Mouse (Mus musculus): ENCODE measurements around the gene Fgr. TPM values are rescaled to one million over a fixed set of nuclear protein-coding genes. Genes with fewer than 3 reads are reported as not detected.

Gene Fgr
- polyA plus RNA-seq, 1 experiment from 2014 or later, result 0.21 TPM

GRCm38 (mm10) chr4:132944776-132945175, 29.1 kb upstream of the Fgr start:
- WGBS, result 64% methylated on average over 4 of the region's 4 CpGs
- Histone ChIP-seq H3K9me3 (no peaks in the 10 kb centered on the region), H3K9ac (no peak overlapping the region; the same call in 1 of the 2 replicates), H3K27me3 (replicated peaks) (peaks cover 9% of the 10 kb centered on the region), H3K4me3 (no peak overlapping the region), H3K36me3 (no peaks in the 10 kb centered on the region), H3K4me2 (no peak overlapping the region), H3K4me1 (peaks cover 53% of the 10 kb centered on the region), H3K27ac (replicated peaks) (peak overlapping the region; percentile 85)
- no peak for ATAC-seq (ENCODE audit: extremely low read depth, insufficient number of reproducible peaks, low FRiP score, low TSS enrichment)

- Histone ChIP-seq H3K27ac (replicated peaks) (peak overlapping the region; percentile 85), H3K4me1 (peaks cover 60% of the 10 kb centered on the region), H3K27me3 (replicated peaks) (peaks cover 2% of the 10 kb centered on the region), H3K9ac (peak overlapping the region; percentile 72), H3K36me3 (no peaks in the 10 kb centered on the region), H3K9me3 (no peaks in the 10 kb centered on the region), H3K4me3 (peak overlapping the region; percentile 22), H3K4me2 (peak overlapping the region; percentile 60)
- WGBS, result 2% methylated on average over 15 of the region's 15 CpGs
- peak; percentile 58; the same call in 1 of the 2 replicates for ATAC-seq (ENCODE audit: extremely low read depth, insufficient number of reproducible peaks, low FRiP score, low TSS enrichment)
Measured at GRCm38 (mm10) chr4:132945261-132946046, 28.4 kb upstream of the Fgr start.

- Histone ChIP-seq H3K27ac (replicated peaks) (peak overlapping the region; percentile 85), H3K27me3 (replicated peaks) (no peaks in the 10 kb centered on the region), H3K4me2 (peak overlapping the region; percentile 60), H3K9me3 (no peaks in the 10 kb centered on the region), H3K9ac (peak overlapping the region; percentile 72), H3K4me3 (peak overlapping the region; percentile 22), H3K4me1 (peaks cover 60% of the 10 kb centered on the region), H3K36me3 (no peaks in the 10 kb centered on the region)
- ATAC-seq (ENCODE audit: extremely low read depth, insufficient number of reproducible peaks, low FRiP score, low TSS enrichment), result peak; percentile 20; the same call in 1 of the 2 replicates
- WGBS, result 15% methylated on average over 27 of the region's 27 CpGs
Measured at GRCm38 (mm10) chr4:132946047-132947001, 27.6 kb upstream of the Fgr start.

- 25% methylated on average over 24 of the region's 24 CpGs for WGBS
- H3K4me1 ChIP-seq, result peaks cover 54% of the 10 kb centered on the region
Measured at GRCm38 (mm10) chr4:132949882-132950532, 23.9 kb upstream of the Fgr start.

GRCm38 (mm10) chr4:132950999-132951398, 22.9 kb upstream of the Fgr start:
- WGBS, result 38% methylated on average over 2 of the region's 2 CpGs
- Histone ChIP-seq H3K4me3 (no peak overlapping the region), H3K4me2 (no peak overlapping the region), H3K27ac (replicated peaks) (no peak overlapping the region), H3K36me3 (no peaks in the 10 kb centered on the region), H3K9me3 (no peaks in the 10 kb centered on the region), H3K27me3 (replicated peaks) (no peaks in the 10 kb centered on the region), H3K4me1 (peaks cover 55% of the 10 kb centered on the region), H3K9ac (no peak overlapping the region)
- ATAC-seq (ENCODE audit: extremely low read depth, insufficient number of reproducible peaks, low FRiP score, low TSS enrichment), result no peak

More at GRCm38 (mm10) chr4:132949882-132950532, 23.9 kb upstream of the Fgr start:
- H3K36me3 ChIP-seq, result no peaks in the 10 kb centered on the region
- no peaks in the 10 kb centered on the region for H3K27me3 ChIP-seq (replicated peaks)
- H3K9me3 ChIP-seq, result no peaks in the 10 kb centered on the region
- H3K4me2 ChIP-seq, result peak overlapping the region; percentile 63
- ATAC-seq (ENCODE audit: extremely low read depth, insufficient number of reproducible peaks, low FRiP score, low TSS enrichment), result no peak
- 0 out of 2 replicates have a peak overlapping the region, but pooled peaks have one; percentile 15 for H3K27ac ChIP-seq (replicated peaks)
- H3K4me3 ChIP-seq, result peak overlapping the region; percentile 37
- H3K9ac ChIP-seq, result peak overlapping the region; percentile 68

GRCm38 (mm10) chr4:132954530-132955394, 19.1 kb upstream of the Fgr start:
- Histone ChIP-seq H3K4me1 (peaks cover 45% of the 10 kb centered on the region), H3K27ac (replicated peaks) (peak overlapping the region; percentile 67), H3K4me3 (no peak overlapping the region), H3K9me3 (no peaks in the 10 kb centered on the region), H3K9ac (peak overlapping the region; percentile 21; the same call in 1 of the 2 replicates), H3K36me3 (no peaks in the 10 kb centered on the region), H3K27me3 (replicated peaks) (no peaks in the 10 kb centered on the region), H3K4me2 (no peak overlapping the region)
- 58% methylated on average over 7 of the region's 7 CpGs for WGBS
- ATAC-seq (ENCODE audit: extremely low read depth, insufficient number of reproducible peaks, low FRiP score, low TSS enrichment), result no peak

- Histone ChIP-seq H3K4me3 (no peak overlapping the region), H3K36me3 (no peaks in the 10 kb centered on the region), H3K27me3 (replicated peaks) (no peaks in the 10 kb centered on the region), H3K9ac (peak overlapping the region; percentile 21; the same call in 1 of the 2 replicates), H3K9me3 (no peaks in the 10 kb centered on the region), H3K4me1 (peaks cover 45% of the 10 kb centered on the region), H3K4me2 (no peak overlapping the region), H3K27ac (replicated peaks) (peak overlapping the region; percentile 67)
- 10% methylated on average over 2 of the region's 2 CpGs for WGBS
- no peak for ATAC-seq (ENCODE audit: extremely low read depth, insufficient number of reproducible peaks, low FRiP score, low TSS enrichment)
Measured at GRCm38 (mm10) chr4:132955395-132955791, 18.5 kb upstream of the Fgr start.

- no peak overlapping the region for H3K4me3 ChIP-seq
- no peaks in the 10 kb centered on the region for H3K27me3 ChIP-seq (replicated peaks)
- peaks cover 65% of the 10 kb centered on the region for H3K4me1 ChIP-seq
- H3K9me3 ChIP-seq, result no peaks in the 10 kb centered on the region
- 5% methylated on average over 10 of the region's 10 CpGs for WGBS
- peak; percentile 30; the same call in 1 of the 2 replicates for ATAC-seq (ENCODE audit: extremely low read depth, insufficient number of reproducible peaks, low FRiP score, low TSS enrichment)
- no peaks in the 10 kb centered on the region for H3K36me3 ChIP-seq
- H3K27ac ChIP-seq (replicated peaks), result peak overlapping the region; percentile 96
- peak overlapping the region; percentile 27 for H3K4me2 ChIP-seq
- peak overlapping the region; percentile 64 for H3K9ac ChIP-seq
Measured at GRCm38 (mm10) chr4:132958741-132959678, 14.9 kb upstream of the Fgr start.

- no peak for ATAC-seq (ENCODE audit: extremely low read depth, insufficient number of reproducible peaks, low FRiP score, low TSS enrichment)
- no peak overlapping the region for H3K4me2 ChIP-seq
- no peaks in the 10 kb centered on the region for H3K9me3 ChIP-seq
- peak overlapping the region; percentile 64; the same call in 1 of the 2 replicates for H3K9ac ChIP-seq
- H3K4me3 ChIP-seq, result no peak overlapping the region
- H3K4me1 ChIP-seq, result peaks cover 67% of the 10 kb centered on the region
- 44% methylated on average over 3 of the region's 3 CpGs for WGBS
- no peaks in the 10 kb centered on the region for H3K27me3 ChIP-seq (replicated peaks)
- H3K27ac ChIP-seq (replicated peaks), result peak overlapping the region; percentile 96
- H3K36me3 ChIP-seq, result no peaks in the 10 kb centered on the region
Measured at GRCm38 (mm10) chr4:132959679-132960045, 14.2 kb upstream of the Fgr start.

All from heart, embryonic 13.5 days (tissue).